Mouse (Mus musculus): Measurements from ENCODE around the gene Mical3. TPM values are rescaled to one million over a fixed set of nuclear protein-coding genes. Genes with fewer than 3 reads are reported as not detected.

Gene Mical3
- polyA plus RNA-seq, 1 experiment from 2014 or later, result 13.7 TPM

DNA sequence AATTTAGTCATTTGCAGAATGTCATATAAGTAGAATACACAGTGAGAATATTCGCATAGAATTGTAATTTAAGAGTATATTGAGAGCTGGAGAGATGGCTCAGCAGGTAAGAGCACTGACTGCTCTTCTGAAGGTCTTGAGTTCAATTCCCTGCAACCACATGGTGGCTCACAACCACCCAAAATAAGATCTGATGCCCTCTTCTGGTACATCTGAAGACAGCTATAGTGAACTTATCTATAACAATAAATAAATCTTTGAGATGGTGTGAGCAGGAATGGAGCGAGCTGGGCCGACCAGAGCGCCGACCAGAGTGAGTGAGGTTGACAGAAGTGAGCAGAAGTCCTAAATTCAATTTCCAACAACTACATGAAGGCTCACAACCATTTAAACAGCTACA, 4.6 kb downstream of the Mical3 start:
- Histone ChIP-seq H3K4me3 (no peak overlapping the region), H3K4me1 (peaks cover 19% of the 10 kb centered on the region), H3K4me2 (no peak overlapping the region), H3K27me3 (replicated peaks) (peaks cover 33% of the 10 kb centered on the region), H3K9ac (no peak overlapping the region), H3K27ac (no peak overlapping the region), H3K36me3 (no peaks in the 10 kb centered on the region), H3K9me3 (replicated peaks) (no peaks in the 10 kb centered on the region)
- ATAC-seq, result no peak
- WGBS (ENCODE audit: insufficient replicate concordance), result 73% methylated on average over 5 of the region's 5 CpGs

DNA sequence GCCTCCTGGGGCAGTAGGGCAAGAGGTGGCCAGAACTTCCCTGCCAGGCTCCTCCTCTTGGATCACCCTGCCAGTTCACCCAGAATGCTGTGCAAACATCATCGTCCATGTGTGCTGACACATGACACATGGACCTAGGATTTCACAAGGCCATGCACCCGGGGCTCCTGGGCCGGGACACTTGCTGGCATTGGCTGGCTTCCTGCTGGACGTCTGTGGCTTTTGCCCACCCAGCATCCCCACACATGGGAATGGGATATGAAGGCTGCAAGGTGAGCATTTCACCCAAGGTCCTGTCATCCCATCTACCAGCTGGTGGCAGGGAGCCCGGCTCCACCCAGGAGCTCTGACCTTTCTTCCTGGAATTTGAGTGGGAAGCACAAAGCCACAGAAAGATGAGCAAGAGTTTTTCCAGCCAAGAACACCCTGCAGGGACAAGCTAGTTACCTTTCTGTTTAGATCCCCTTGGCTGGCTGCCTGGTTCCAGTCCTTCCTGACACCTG, 8.0 kb downstream of the Mical3 start:
- peaks cover 4% of the 10 kb centered on the region; the same call in 1 of the 2 replicates for H3K27me3 ChIP-seq (replicated peaks)
- no peak for ATAC-seq
- H3K4me3 ChIP-seq, result no peak overlapping the region
- H3K4me2 ChIP-seq, result no peak overlapping the region
- H3K27ac ChIP-seq, result no peak overlapping the region
- WGBS (ENCODE audit: insufficient replicate concordance), result 60% methylated on average over 5 of the region's 5 CpGs
- no peaks in the 10 kb centered on the region for H3K4me1 ChIP-seq
- no peaks in the 10 kb centered on the region for H3K9me3 ChIP-seq (replicated peaks)
- H3K36me3 ChIP-seq, result no peaks in the 10 kb centered on the region
- H3K9ac ChIP-seq, result no peak overlapping the region

DNA sequence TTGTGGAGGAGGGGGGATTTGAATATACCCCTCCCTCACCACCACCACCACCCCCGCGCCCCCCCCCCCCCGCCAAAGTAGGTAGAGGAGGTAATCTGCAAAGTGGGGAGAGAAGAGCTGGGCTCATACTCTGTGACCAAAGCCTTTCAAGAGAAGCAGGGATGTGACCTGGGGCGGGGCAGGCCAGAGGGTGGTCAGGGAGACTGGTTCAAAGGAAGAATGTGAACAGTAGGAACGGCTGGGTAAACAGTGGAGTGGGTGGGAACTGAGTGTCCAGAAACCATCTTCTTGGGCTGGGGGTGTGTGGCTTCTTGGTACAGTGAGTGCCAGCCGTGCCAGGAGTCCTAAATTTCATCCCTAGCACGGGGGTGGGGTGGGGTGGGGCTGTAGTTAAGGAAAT, 10.0 kb downstream of the Mical3 start:
- no peaks in the 10 kb centered on the region for H3K27me3 ChIP-seq (replicated peaks)
- no peak for ATAC-seq
- H3K4me2 ChIP-seq, result no peak overlapping the region
- H3K4me3 ChIP-seq, result no peak overlapping the region
- 60% methylated on average over 7 of the region's 7 CpGs for WGBS (ENCODE audit: insufficient replicate concordance)
- H3K4me1 ChIP-seq, result no peaks in the 10 kb centered on the region
- H3K9ac ChIP-seq, result no peak overlapping the region
- H3K27ac ChIP-seq, result no peak overlapping the region
- 0 out of 2 replicates have a peak, but pooled peaks cover 2% of the 10 kb centered on the region for H3K9me3 ChIP-seq (replicated peaks)
- no peaks in the 10 kb centered on the region for H3K36me3 ChIP-seq

DNA sequence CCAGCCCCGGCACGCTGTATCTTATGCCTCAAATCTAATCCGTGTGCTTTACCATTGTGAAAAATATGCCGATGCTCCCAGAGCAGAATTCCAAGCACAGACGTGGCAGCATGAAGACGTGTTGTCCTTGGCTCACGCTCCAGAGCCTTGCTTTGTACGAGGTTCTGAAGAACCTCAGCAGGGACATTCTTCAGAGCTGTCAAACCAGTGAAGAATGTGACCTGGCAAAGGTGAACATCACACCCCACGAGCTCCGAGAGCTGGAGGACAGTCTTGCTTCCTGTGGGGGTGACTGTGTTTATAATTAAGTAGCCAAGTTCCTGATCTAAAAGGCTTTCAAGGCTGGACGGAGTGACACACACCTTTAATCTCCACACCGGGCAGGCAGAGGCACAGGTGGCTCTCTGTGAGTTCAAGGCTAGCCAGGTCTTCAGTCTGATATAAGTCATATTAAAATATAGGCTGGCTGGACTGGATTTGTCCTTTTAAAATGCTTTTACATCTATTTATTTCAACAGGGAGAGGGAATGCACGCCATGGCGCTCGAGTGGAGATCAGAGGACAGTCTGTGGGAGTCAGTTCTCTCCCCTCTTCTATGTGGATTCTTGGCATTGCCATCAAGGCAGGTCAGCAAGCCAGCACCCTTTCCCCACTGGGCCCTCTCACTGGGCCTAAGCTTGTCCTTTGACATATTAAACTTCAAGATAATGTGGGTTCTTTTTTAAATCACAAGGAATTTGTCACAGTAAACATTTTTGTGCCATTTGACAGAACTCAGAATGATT, 12.6 kb downstream of the Mical3 start:
- no peak for ATAC-seq
- H3K27ac ChIP-seq, result no peak overlapping the region
- 78% methylated on average over 15 of the region's 15 CpGs for WGBS (ENCODE audit: insufficient replicate concordance)

DNA sequence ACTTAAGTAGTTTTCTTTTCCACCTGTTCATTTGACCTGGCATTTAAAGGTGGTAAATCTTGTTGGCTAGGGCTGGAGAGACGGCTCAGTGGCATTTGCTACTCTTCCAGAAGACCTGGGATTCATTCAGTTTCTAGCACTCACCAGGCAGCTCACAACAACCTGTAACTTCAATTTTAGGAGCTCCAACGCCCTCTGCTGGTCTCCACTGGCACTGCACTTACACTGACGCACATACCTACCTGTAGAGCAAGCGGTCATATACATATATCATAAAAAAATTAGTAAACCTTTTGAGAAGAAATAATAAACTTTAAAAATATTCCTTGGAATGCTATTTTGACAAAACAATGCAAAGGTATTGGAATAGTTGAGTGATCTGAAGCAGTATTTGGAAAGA, 13.7 kb downstream of the Mical3 start:
- Histone ChIP-seq H3K36me3 (no peaks in the 10 kb centered on the region), H3K4me1 (peaks cover 16% of the 10 kb centered on the region), H3K4me3 (no peak overlapping the region), H3K9ac (no peak overlapping the region), H3K4me2 (no peak overlapping the region), H3K27me3 (replicated peaks) (no peaks in the 10 kb centered on the region), H3K27ac (no peak overlapping the region), H3K9me3 (replicated peaks) (0 out of 2 replicates have a peak, but pooled peaks cover 2% of the 10 kb centered on the region)
- no peak for ATAC-seq
- 66% methylated on average over 4 of the region's 4 CpGs for WGBS (ENCODE audit: insufficient replicate concordance)

More for the DNA sequence above, 12.6 kb downstream of the Mical3 start:
- no peaks in the 10 kb centered on the region for H3K36me3 ChIP-seq
- H3K4me1 ChIP-seq, result peaks cover 6% of the 10 kb centered on the region
- no peaks in the 10 kb centered on the region for H3K27me3 ChIP-seq (replicated peaks)
- H3K9ac ChIP-seq, result no peak overlapping the region
- H3K4me3 ChIP-seq, result no peak overlapping the region
- 0 out of 2 replicates have a peak, but pooled peaks cover 2% of the 10 kb centered on the region for H3K9me3 ChIP-seq (replicated peaks)
- no peak overlapping the region for H3K4me2 ChIP-seq

DNA sequence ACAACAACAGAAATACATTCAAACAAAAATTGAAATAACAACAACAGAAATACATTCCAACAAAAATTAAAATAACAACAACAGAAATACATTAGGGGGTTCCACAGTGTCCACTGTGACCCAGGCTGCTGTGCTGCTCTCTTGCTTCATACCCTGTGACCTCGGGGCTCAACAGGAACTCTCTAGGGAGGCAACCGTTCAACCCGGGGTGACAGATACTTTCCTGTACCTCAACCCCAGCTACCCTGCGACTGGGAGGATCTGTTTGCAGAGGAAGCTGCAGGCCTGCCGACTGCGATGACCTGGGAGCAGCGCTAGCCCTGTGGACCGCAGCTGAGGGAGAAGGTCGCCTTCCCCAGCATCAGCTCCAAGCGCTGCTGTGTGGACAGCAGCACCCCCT, 14.4 kb downstream of the Mical3 start:
- ATAC-seq, result no peak
- 47% methylated on average over 10 of the region's 10 CpGs for WGBS (ENCODE audit: insufficient replicate concordance)

DNA sequence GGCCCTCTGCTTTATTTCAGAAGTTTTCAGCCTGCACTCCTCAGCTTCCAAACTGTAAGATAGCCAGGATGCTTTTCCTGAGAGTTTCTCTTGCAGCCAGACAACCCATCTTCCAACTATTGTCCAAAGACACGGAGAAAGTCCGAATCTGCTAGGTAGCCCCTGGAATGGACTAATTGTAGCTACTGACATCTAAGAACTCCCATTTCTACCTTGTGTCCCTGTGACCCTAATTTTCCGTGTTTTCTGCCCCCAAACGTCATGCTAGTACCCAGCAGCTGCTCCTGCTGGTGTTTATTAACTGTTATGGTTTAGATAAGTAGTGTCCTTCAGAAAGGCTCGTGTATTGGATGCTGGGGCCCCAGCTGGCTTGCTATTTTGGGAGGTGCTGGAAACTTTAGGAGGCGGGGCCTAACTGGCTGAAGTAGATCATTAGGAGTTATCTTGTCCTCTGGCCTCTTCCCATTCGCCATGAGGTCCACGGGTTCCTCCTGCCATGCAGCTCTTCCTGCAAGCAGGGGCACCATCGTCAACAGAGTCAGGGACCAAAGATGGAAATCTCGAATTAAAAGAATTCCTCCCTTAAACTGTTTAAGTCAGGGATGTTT, 19.2 kb downstream of the Mical3 start:
- H3K4me1 ChIP-seq, result peaks cover 62% of the 10 kb centered on the region
- ATAC-seq, result peak; percentile 78

More for the DNA sequence above, 14.4 kb downstream of the Mical3 start:
- peaks cover 23% of the 10 kb centered on the region for H3K4me1 ChIP-seq
- no peaks in the 10 kb centered on the region for H3K27me3 ChIP-seq (replicated peaks)
- H3K4me3 ChIP-seq, result no peak overlapping the region
- H3K4me2 ChIP-seq, result no peak overlapping the region
- H3K9ac ChIP-seq, result no peak overlapping the region
- H3K36me3 ChIP-seq, result no peaks in the 10 kb centered on the region
- 0 out of 2 replicates have a peak, but pooled peaks cover 2% of the 10 kb centered on the region for H3K9me3 ChIP-seq (replicated peaks)
- no peak overlapping the region for H3K27ac ChIP-seq

DNA sequence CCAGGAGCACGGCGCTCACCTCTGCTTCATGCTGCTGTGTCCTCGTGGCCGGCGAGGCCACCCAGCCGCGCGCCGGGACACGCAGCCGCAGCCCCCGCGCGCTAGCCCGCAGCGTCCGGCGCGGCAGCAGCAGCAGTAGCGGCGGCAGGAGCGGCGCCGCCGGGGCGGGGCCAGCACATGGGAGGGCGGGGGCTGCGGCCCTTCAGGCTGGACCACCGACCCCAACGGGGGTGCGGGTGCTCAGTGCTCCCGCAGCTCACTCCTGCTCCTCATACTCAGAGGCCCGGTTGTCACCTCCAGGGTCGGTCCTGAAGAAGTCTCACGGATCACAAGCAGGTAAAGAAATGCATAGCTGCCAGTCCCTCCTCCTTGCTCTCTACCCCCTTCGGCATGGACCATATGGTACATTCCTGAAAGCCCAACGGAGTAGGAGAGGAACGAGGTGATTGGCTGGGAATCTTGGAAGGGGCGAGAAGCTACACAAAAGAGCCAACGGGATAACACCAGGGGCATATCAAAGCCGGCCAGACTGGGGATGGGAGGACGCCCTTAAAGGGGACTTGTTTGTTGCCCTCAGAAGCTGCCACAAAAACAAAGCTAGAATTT, 20.7 kb downstream of the Mical3 start:
- Histone ChIP-seq H3K27ac (peak overlapping the region; percentile 94), H3K4me1 (peaks cover 77% of the 10 kb centered on the region), H3K4me3 (peak overlapping the region; percentile 97), H3K4me2 (peak overlapping the region; percentile 85), H3K36me3 (peaks cover 26% of the 10 kb centered on the region), H3K9ac (peak overlapping the region; percentile 99), H3K27me3 (replicated peaks) (no peaks in the 10 kb centered on the region), H3K9me3 (replicated peaks) (no peaks in the 10 kb centered on the region)
- ATAC-seq, result peak; percentile 91
- under 1% methylated on average over 37 of the region's 42 CpGs for WGBS (ENCODE audit: insufficient replicate concordance)

More for the DNA sequence above, 19.2 kb downstream of the Mical3 start:
- Histone ChIP-seq H3K9ac (peak overlapping the region; percentile 63), H3K9me3 (replicated peaks) (no peaks in the 10 kb centered on the region), H3K27me3 (replicated peaks) (no peaks in the 10 kb centered on the region), H3K36me3 (peaks cover 12% of the 10 kb centered on the region), H3K4me3 (peak overlapping the region; percentile 97), H3K4me2 (peak overlapping the region; percentile 85), H3K27ac (peak overlapping the region; percentile 94)
- 17% methylated on average over 10 of the region's 10 CpGs for WGBS (ENCODE audit: insufficient replicate concordance)

DNA sequence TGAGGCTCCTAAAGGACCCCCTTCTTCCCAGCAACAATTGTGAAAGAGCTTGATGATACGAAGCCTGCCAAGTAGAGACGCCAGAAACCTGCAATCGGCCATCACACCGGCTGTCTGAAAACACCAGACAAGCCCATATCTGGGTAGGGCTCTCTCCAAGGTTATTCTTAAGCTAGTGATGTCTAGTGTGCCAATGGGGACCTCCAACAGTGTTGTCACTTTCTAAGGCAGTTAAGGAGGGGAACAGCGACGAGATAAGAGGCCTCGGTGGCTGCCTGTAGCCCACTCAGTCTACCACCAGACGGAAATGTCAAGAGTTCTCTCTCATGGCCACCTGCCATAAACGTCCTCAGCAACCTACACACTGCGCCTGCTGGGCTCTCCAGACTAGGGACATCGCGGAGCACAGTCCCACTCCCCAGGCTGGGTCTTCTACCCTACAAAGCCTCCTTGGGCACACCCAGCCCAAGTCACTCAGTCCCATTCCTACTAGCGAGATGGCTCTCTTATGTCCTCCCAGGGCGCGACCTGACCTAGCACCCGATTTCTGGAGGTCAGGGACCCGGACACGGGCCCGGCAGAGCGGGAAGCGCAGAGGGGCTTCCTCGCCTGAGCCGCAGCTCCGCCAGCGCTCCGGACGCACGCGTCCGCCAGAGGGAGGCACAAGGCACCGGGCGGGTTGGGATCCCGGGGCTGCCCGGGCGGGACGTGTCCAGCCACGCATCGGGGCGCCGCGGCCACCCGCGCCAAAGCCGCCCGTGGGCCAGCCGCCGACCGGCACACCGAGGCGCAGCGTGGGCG, 21.4 kb downstream of the Mical3 start:
- H3K27me3 ChIP-seq (replicated peaks), result no peaks in the 10 kb centered on the region
- ATAC-seq, result peak; percentile 34
- peak overlapping the region; percentile 99 for H3K9ac ChIP-seq
- peaks cover 33% of the 10 kb centered on the region for H3K36me3 ChIP-seq
- peak overlapping the region; percentile 94 for H3K27ac ChIP-seq
- H3K4me3 ChIP-seq, result peak overlapping the region; percentile 97
- under 1% methylated on average over 52 of the region's 52 CpGs for WGBS (ENCODE audit: insufficient replicate concordance)
- H3K4me2 ChIP-seq, result peak overlapping the region; percentile 85
- H3K9me3 ChIP-seq (replicated peaks), result no peaks in the 10 kb centered on the region
- peaks cover 84% of the 10 kb centered on the region for H3K4me1 ChIP-seq

DNA sequence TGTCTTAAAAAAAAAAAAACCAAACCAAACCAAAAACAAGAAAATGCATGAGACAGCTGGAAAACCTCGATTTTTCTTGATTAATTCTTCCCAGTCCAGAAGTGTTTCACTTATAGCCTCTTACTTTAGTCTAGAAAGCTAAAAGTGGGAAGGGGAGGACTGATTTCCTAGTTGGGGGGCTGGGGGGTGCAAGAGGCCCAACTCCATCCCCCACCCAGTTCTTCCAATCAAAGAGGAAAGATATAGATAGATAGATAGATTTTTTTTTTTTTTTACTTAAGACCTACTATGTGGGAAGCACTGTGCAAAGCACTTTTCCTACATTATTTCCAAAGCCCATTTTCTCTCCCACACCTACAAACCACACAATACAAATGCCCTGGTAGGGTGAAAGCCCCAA, 22.7 kb downstream of the Mical3 start:
- Histone ChIP-seq H3K27me3 (replicated peaks) (no peaks in the 10 kb centered on the region), H3K4me1 (peaks cover 91% of the 10 kb centered on the region), H3K36me3 (peaks cover 46% of the 10 kb centered on the region), H3K4me2 (peak overlapping the region; percentile 85), H3K27ac (no peak overlapping the region), H3K9ac (peak overlapping the region; percentile 99), H3K9me3 (replicated peaks) (no peaks in the 10 kb centered on the region), H3K4me3 (peak overlapping the region; percentile 97)
- ATAC-seq, result no peak
- WGBS (ENCODE audit: insufficient replicate concordance), result 51% methylated on average over 1 of the region's 1 CpGs

DNA sequence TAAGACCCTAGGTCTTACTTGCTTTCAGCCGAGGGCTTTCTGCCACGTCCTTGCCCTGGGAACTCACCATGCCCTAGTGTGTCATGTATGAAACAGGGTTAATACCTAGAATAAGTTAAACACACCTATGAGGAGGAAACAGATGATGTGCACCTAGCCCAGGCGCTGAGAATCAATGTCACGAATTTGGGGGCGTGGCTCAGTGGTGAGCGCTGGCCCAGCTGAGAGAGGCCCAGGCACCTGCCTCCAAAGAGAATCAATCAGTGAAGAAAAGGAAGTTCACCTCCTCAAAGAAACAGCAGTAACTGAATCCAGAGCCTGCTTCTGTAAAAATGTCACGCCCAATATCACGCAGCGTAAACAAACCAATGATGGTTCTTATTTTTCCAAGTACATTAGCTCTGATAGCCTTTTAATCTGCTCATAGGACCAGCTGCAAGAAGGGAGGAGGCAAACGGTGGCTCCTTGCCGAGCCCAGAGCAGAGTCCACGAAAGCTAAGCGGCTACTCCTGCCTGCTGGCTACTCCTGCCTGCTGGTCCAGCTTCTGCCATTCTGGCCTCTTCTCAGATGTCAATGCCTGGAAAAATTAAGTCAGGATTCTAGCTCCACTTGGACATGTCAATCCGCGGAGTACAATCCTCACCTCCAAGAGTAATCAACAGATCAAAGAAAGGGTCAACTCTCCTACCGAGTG, 23.9 kb downstream of the Mical3 start:
- 86% methylated on average over 16 of the region's 16 CpGs for WGBS (ENCODE audit: insufficient replicate concordance)
- no peak overlapping the region for H3K27ac ChIP-seq
- peaks cover 91% of the 10 kb centered on the region for H3K4me1 ChIP-seq
- H3K9ac ChIP-seq, result no peak overlapping the region
- no peaks in the 10 kb centered on the region for H3K27me3 ChIP-seq (replicated peaks)
- H3K9me3 ChIP-seq (replicated peaks), result no peaks in the 10 kb centered on the region
- H3K4me2 ChIP-seq, result no peak overlapping the region
- H3K4me3 ChIP-seq, result no peak overlapping the region
- ATAC-seq, result no peak
- H3K36me3 ChIP-seq, result peaks cover 58% of the 10 kb centered on the region

Data from liver, embryonic 12.5 days (tissue).